Mouse (Mus musculus): ENCODE data around the gene Olfr1457.

Olfr1457 gene

DNA sequence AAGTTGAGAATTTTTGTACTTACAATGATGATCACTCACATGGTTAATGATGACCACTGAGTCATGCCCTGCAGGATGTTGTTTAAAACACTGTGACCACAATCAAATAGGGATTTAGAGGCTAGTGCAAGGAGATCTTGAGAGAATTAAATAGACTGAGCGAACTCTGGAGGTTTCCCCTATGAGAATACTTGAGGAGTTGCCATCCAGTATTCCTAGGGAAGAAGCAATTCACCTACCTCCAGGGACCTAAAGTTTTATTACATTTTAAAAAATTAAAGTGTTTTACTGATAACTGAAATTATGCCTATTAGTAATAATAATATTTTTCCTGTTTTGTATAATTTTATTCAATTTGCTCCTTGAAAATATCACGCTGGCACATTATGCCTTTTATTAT is at the start of gene Olfr1457:
TSS of gene Olfr1457 (minus strand) at position 101 of the 400 bp plus-strand sequence.
- no peak for DNase-seq (ENCODE audit: low read depth)

DNA sequence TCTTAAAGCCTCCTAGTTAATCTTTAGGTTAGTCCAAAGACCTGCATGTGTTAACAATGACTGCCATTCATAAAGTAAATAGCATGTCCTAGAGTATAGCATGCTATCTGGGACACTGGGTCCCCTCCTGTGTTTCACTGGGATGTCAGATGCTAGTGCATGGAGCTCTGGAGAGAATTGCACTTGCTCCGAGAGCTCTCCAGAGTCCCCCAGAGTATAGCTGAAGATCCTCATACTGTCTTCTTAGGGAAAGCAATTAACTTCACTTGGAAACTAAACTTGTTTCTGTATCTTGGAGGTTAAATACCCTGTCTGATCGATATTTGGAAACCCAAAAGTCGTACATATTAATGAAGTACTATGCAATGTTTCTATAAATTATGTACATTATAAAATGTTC is 9.0 kb upstream of the Olfr1457 start, which contains the start of gene Olfr1458:
TSS of gene Olfr1458 (minus strand) at position 101 of the 400 bp plus-strand sequence.
- no peak for DNase-seq (ENCODE audit: low read depth)

GRCm38 (mm10) chr19:13093908-13094307 is 3.8 kb downstream of the Olfr1457 start:
- DNase-seq (ENCODE audit: low read depth), result no peak

- no peak for DNase-seq (ENCODE audit: low read depth)
These were observed 37.4 kb downstream of the Olfr1457 start, which contains the start of gene Olfr1454 for GRCm38 (mm10) chr19:13060310-13060709. TSS of gene Olfr1454 (plus strand) at chr19:13060610.
